Mouse (Mus musculus) urinary bladder, postnatal 0 days (tissue): Measurements from ENCODE around the gene Olfr905. TPM values are rescaled to one million over a fixed set of nuclear protein-coding genes. Genes with fewer than 3 reads are reported as not detected.

ENCODE experiments used
- polyA plus RNA-seq: library from polyadenylated mRNA; unstranded; fragments of >200 nt; fragmentation: Nextera tagmentation; extraction: Ambion mirVana; gene quantifications from 2 replicates; pipeline ENCODE4 v1.2.1, GENCODE M21; 2015

Gene Olfr905
- not detected in 2 replicates for polyA plus RNA-seq

DNA sequence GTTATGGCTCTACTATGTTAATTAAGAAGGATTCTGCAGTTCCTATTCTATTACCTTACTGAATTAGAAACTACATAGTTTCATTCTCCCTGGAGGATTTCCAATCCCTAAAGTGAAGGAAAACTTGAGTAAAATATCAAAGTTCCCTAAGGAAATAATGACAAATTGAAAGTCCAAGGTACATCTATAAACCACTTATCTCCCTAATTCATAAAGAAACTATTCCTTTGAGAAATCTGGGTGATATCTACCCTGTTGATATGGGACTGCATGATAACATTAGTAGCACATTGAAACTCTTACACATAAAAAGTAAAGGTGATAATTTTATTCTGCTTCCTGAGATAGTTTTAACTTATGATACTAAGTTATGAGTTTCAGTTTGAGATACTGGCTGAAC lies at the start of gene Olfr905:
Gene Olfr905 (plus strand): TSS at position 301 of the 400 bp plus-strand sequence.

DNA sequence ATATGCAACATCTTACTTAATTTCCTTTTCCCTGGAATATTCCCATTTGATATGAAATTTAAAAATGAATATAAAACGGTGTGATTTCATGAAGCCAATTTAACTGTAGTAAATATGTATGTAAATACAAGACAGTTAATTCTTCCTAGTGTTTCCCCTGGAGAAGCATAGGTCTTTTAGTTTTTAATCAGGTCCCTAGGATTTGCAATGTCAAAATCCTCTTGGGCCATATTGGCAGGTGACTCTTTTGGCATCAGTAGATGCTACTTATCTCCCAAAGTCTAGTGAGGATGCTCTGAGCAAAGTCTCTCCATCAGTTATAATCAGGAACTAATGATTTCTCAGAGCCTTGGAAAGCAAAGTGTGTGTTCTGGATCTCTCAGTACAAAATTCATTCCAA lies 41.8 kb upstream of the Olfr905 start, which contains the start of gene Olfr901:
Gene Olfr901 (plus strand): TSS at position 301 of the 400 bp plus-strand sequence.

DNA sequence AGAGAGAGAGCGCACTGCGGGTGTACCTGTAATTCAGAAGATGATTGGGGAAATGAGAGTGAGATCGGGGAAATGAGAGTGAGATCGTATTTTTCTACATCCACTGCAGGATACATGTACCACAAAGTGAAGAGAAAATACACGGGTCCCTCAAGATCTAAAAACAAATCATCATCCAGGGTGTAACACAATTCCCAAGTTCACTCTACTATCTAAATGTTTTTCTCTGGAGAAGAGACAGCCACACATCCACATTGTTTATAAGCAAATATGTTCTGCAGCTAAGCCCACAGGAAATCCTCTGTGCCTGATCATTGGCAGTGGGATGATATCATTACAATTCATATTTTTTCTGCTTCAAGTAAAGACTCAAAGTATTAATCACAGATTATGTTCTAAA lies 23.6 kb upstream of the Olfr905 start, which contains the start of gene Olfr902:
Gene Olfr902 (plus strand): TSS at position 301 of the 400 bp plus-strand sequence.

DNA sequence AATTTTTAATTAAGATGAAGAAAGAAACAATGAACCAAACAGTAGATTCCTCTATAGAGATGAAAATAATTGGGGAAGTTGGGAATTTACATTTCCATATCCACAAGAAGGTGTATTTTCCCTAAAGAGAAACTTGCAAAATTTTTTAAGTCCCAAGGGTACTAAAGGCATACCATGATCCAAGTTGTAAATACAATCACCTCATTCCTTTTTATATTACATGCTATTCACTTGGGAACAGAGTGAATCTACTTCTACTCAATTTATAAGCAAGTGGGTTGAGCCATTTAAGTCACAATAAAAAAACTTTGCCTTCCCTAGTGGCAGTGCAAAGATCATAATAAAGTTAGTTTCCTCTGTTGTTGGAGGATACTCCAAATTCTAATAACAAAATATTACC lies 8.1 kb upstream of the Olfr905 start, which contains the start of gene Olfr904:
Gene Olfr904 (plus strand): TSS at position 301 of the 400 bp plus-strand sequence.

DNA sequence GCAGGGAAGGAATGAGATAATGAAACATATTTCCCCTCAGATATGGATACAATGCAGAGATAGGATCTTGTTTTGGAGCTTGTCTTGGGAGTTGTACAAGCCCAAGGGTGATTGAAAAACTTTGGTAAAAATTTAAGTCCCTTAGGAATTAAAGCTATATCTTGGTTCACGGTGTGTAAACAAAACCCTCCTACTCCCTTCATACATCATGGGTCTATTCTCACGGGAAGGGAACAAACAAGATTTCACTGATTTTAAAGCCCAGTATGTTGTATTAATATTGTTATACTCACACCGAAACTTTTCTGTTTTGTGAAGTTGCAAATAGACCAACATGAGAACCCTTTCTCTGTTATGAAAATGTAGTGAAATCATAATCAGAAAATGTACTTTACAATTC lies 15.9 kb downstream of the Olfr905 start, which contains the start of gene Olfr906:
Gene Olfr906 (plus strand): TSS at position 301 of the 400 bp plus-strand sequence.

DNA sequence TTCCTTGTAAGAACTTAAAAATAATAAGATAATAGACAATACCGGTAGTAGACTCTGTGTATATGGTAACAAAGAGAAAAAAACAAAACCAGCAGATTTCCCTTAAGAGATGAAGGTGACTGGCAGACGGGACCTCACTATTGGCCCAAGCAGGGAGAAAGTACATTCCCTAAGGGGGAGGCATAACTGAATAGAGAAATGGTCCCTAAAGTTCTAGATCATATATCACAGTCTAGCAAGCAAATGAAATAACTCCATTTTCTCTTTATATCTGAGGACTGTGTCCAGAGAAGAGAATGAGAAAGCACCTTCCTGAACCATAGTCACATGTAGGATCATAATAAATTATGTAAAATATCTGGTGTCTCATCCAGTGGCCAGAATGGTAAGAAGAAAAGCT lies 24.6 kb downstream of the Olfr905 start, which contains the start of gene Olfr907:
Gene Olfr907 (plus strand): TSS at position 301 of the 400 bp plus-strand sequence.

DNA sequence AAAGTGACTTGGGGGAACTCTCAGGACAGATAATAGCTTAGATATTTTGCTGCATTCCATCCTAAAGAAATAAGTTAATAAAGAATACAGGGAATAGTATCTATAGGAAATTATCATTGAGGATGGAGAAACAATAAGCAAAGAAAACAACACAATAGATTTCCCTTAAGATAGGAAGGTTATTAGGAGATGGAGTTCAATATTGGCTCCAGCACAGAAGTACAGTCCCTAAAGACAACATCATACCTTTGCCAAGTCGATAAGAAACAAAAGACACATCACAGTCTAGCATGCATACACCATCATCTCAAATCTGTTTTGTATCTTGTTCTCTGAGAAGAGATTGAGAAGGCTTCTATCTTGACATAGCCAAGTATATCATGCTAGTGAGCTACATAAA lies 50.4 kb downstream of the Olfr905 start, which contains the start of gene Olfr911-ps1:
Gene Olfr911-ps1 (plus strand): TSS at position 301 of the 400 bp plus-strand sequence.

Other genes with a start within 250 kb of the Olfr905 start
- gene Olfr143, start 218.3 kb upstream of the Olfr905 start, polyA plus RNA-seq = not detected in 2 replicates
- gene Olfr895, start 203.3 kb upstream of the Olfr905 start, polyA plus RNA-seq = not detected in 2 replicates
- gene Olfr896-ps1, start 180.0 kb upstream of the Olfr905 start, polyA plus RNA-seq = not detected in 2 replicates
- gene Olfr25, start 142.0 kb upstream of the Olfr905 start, polyA plus RNA-seq = not detected in 2 replicates
- gene Olfr898, start 122.7 kb upstream of the Olfr905 start, polyA plus RNA-seq = not detected in 2 replicates
- gene Olfr250, start 104.2 kb upstream of the Olfr905 start, polyA plus RNA-seq = not detected in 2 replicates
- gene Olfr251, start 94.0 kb upstream of the Olfr905 start, polyA plus RNA-seq = not detected in 2 replicates
- not detected in 2 replicates for gene Olfr147, start 69.4 kb upstream of the Olfr905 start, polyA plus RNA-seq
- gene Olfr901, start 41.7 kb upstream of the Olfr905 start, polyA plus RNA-seq = not detected in 2 replicates
- not detected in 2 replicates for gene Olfr902, start 23.5 kb upstream of the Olfr905 start, polyA plus RNA-seq
- gene Olfr904, start 8.0 kb upstream of the Olfr905 start, polyA plus RNA-seq = not detected in 2 replicates
- not detected in 2 replicates for gene Olfr906, start 16.0 kb downstream of the Olfr905 start, polyA plus RNA-seq
- not detected in 2 replicates for gene Olfr907, start 24.7 kb downstream of the Olfr905 start, polyA plus RNA-seq
- not detected in 2 replicates for gene Olfr911-ps1, start 50.5 kb downstream of the Olfr905 start, polyA plus RNA-seq
- not detected in 2 replicates for gene Olfr910, start 66.7 kb downstream of the Olfr905 start, polyA plus RNA-seq
- not detected in 2 replicates for gene Olfr912, start 109.1 kb downstream of the Olfr905 start, polyA plus RNA-seq
- gene Olfr913, start 121.7 kb downstream of the Olfr905 start, polyA plus RNA-seq = not detected in 2 replicates
- not detected in 2 replicates for gene Olfr914, start 134.0 kb downstream of the Olfr905 start, polyA plus RNA-seq
- gene Olfr916, start 188.8 kb downstream of the Olfr905 start, polyA plus RNA-seq = not detected in 2 replicates
- not detected in 2 replicates for gene Olfr917, start 194.7 kb downstream of the Olfr905 start, polyA plus RNA-seq
- not detected in 2 replicates for gene Olfr918, start 203.5 kb downstream of the Olfr905 start, polyA plus RNA-seq
- not detected in 2 replicates for gene Olfr919, start 232.6 kb downstream of the Olfr905 start, polyA plus RNA-seq
- 30.6 and 30.8 TPM in 2 replicates for gene Vwa5a, start 247.2 kb downstream of the Olfr905 start, polyA plus RNA-seq